Mouse (Mus musculus) forebrain, embryonic 13.5 days (tissue): ENCODE measurements around the gene Vmn2r81. TPM values are rescaled to one million over a fixed set of nuclear protein-coding genes. Genes with fewer than 3 reads are reported as not detected.
A peak's percentile ranks its signal among the peaks of the same experiment; 100 is the strongest.
"Not testable (repeated sequence)": the region's sequence is repeated elsewhere in the genome, so short reads cannot be mapped to it uniquely, and the experiment has no call there.

Source experiments
- ATAC-seq: fragments of 200-750 bp; cut with Nextera tagmentation; 2 replicates; pipeline ENCODE4 v1.8.0; 2017
- H3K27ac ChIP-seq: fragments of 300-500 bp; sonication (generic); 2 replicates; pipeline ENCODE4 v1.5.1; 2015; ENCODE audit warnings: inconsistent platforms, mild to moderate bottlenecking, moderate library complexity
- H3K27me3 ChIP-seq: fragments of 300-500 bp; sonication (generic); 2 replicates; pipeline ENCODE4 v1.6.1; 2015; ENCODE audit warnings: mild to moderate bottlenecking, inconsistent platforms
- H3K36me3 ChIP-seq: fragments of 300-500 bp; sonication (generic); 2 replicates; pipeline ENCODE4 v1.6.1; 2015; ENCODE audit warnings: mild to moderate bottlenecking, inconsistent platforms; ENCODE audit not compliant: poor library complexity, severe bottlenecking
- H3K4me1 ChIP-seq: fragments of 300-500 bp; sonication (generic); 2 replicates; pipeline ENCODE4 v1.6.1; 2015; ENCODE audit warnings: inconsistent platforms
- H3K4me2 ChIP-seq: fragments of 300-500 bp; sonication (generic); 2 replicates; pipeline ENCODE4 v1.6.1; 2015; ENCODE audit warnings: inconsistent platforms, mild to moderate bottlenecking, moderate library complexity
- H3K4me3 ChIP-seq: fragments of 300-500 bp; sonication (generic); 2 replicates; pipeline ENCODE4 v1.5.1; 2015; ENCODE audit warnings: mild to moderate bottlenecking, inconsistent platforms
- H3K9ac ChIP-seq: fragments of 300-500 bp; sonication (generic); 2 replicates; pipeline ENCODE4 v1.6.1; 2015; ENCODE audit warnings: mild to moderate bottlenecking, inconsistent platforms
- H3K9me3 ChIP-seq: fragments of 300-500 bp; sonication (generic); replicated peaks from 2 replicates; pipeline ENCODE4 v1.6.1; 2016; ENCODE audit warnings: inconsistent platforms
- WGBS: fragments of 180-500 bp; shearing (Covaris S2); methylation state at CpG from one replicate; pipeline ENCODE4 v1.1.7; 2015; 5-methylcytosine and 5-hydroxymethylcytosine counted together
- polyA plus RNA-seq: library from polyadenylated mRNA; unstranded; fragments of >200 nt; fragmentation: Nextera tagmentation; extraction: Ambion mirVana; gene quantifications from 2 replicates; pipeline ENCODE4 v1.2.1, GENCODE M21; 2015

Gene Vmn2r81
- polyA plus RNA-seq, result not detected in 2 replicates

DNA sequence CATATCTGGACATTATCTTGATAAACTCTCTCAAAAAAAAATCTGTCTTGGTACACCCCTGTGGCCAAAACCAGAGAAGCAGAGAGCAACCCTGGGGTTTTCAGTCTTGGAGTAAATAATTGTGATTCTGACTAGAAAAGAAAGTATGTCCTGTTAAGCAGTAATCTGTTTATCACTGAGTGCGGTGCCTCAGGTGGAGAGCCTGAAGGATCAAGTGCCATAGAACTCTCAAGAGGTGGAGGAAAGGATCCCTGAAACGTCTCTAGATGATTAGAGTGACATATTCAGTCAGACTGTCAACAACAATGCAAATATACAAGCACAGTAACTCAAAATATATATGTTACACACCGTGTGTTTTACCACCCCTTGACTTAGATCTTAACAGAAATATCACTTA, at the start of gene Vmn2r81:
Vmn2r81 (plus strand) TSS at position 301 of the 400 bp plus-strand sequence.
- H3K36me3 ChIP-seq, H3K9me3 ChIP-seq, H3K9ac ChIP-seq, ATAC-seq, H3K4me3 ChIP-seq, H3K4me1 ChIP-seq, H3K4me2 ChIP-seq, H3K27me3 ChIP-seq, H3K27ac ChIP-seq: not testable (repeated sequence)
- 77% methylated on average over 3 of the region's 3 CpGs for WGBS

GRCm38 (mm10) chr10:79199973-79200372, 47.5 kb upstream of the Vmn2r81 start:
- not testable (repeated sequence) for H3K4me2 ChIP-seq, H3K4me3 ChIP-seq, H3K9ac ChIP-seq, H3K9me3 ChIP-seq, H3K36me3 ChIP-seq, H3K27ac ChIP-seq, H3K27me3 ChIP-seq, H3K4me1 ChIP-seq, ATAC-seq
- 67% methylated on average over 1 of the region's 1 CpGs for WGBS

DNA sequence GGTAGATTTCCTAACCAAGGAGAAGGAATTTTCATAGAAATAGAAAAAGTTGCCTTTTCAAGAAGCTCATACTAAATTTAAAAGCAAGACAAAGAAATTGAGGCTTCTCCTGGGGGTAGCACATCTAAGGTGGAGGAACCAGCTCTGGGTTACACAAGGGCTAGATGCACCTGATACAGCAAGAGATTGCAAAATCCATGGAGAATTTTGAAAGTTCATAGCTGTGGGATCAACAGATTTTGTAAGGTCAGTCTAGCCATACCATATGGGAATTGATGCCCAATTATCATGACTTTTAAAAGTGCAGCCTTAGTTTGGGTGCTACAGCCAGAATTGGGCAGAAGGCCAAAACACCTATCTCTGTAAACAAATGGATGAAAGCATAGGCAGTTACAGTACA, 27.1 kb upstream of the Vmn2r81 start:
- no peak overlapping the region for H3K4me2 ChIP-seq
- H3K9ac ChIP-seq, result no peak overlapping the region
- H3K27me3 ChIP-seq, result no peaks in the 10 kb centered on the region
- no peak overlapping the region for H3K27ac ChIP-seq
- no peaks in the 10 kb centered on the region for H3K9me3 ChIP-seq
- H3K4me3 ChIP-seq, result no peak overlapping the region
- no peaks in the 10 kb centered on the region for H3K36me3 ChIP-seq
- H3K4me1 ChIP-seq, result no peaks in the 10 kb centered on the region
- no peak for ATAC-seq

- H3K36me3 ChIP-seq, result no peaks in the 10 kb centered on the region
- H3K27ac ChIP-seq, result no peak overlapping the region
- H3K4me3 ChIP-seq, result no peak overlapping the region
- H3K4me2 ChIP-seq, result no peak overlapping the region
- no peak for ATAC-seq
- no peaks in the 10 kb centered on the region for H3K27me3 ChIP-seq
- no peaks in the 10 kb centered on the region for H3K9me3 ChIP-seq
- H3K9ac ChIP-seq, result no peak overlapping the region
- no peaks in the 10 kb centered on the region for H3K4me1 ChIP-seq
These were observed 25.9 kb upstream of the Vmn2r81 start for GRCm38 (mm10) chr10:79221606-79222005.

- Histone ChIP-seq H3K36me3 (no peaks in the 10 kb centered on the region), H3K4me3 (no peak overlapping the region), H3K27ac (no peak overlapping the region), H3K27me3 (no peaks in the 10 kb centered on the region), H3K9me3 (no peaks in the 10 kb centered on the region), H3K4me1 (no peaks in the 10 kb centered on the region), H3K9ac (no peak overlapping the region), H3K4me2 (no peak overlapping the region)
- 81% methylated on average over 7 of the region's 7 CpGs for WGBS
- ATAC-seq, result no peak
These were observed 25.3 kb upstream of the Vmn2r81 start for GRCm38 (mm10) chr10:79222214-79222613.

- WGBS, result 4% methylated on average over 16 of the region's 16 CpGs
- not testable (repeated sequence) for H3K36me3 ChIP-seq, H3K27me3 ChIP-seq, H3K9me3 ChIP-seq, H3K27ac ChIP-seq, H3K4me1 ChIP-seq
- Histone ChIP-seq H3K4me3 (peak overlapping the region; percentile 38), H3K4me2 (peak overlapping the region; percentile 51), H3K9ac (peak overlapping the region; percentile 37; the same call in 1 of the 2 replicates)
- peak; percentile 82 for ATAC-seq
These were observed 74.7 kb downstream of the Vmn2r81 start for GRCm38 (mm10) chr10:79322033-79322736.

- ATAC-seq, result peak; percentile 33; the same call in 1 of the 2 replicates
- Histone ChIP-seq H3K4me3 (no peak overlapping the region), H3K9ac (no peak overlapping the region), H3K27me3 (no peaks in the 10 kb centered on the region), H3K9me3 (no peaks in the 10 kb centered on the region), H3K4me2 (no peak overlapping the region), H3K4me1 (no peaks in the 10 kb centered on the region), H3K27ac (no peak overlapping the region), H3K36me3 (no peaks in the 10 kb centered on the region)
These were observed 75.2 kb downstream of the Vmn2r81 start for GRCm38 (mm10) chr10:79322737-79323086.

Other genes starting within 250 kb of the Vmn2r81 start
- gene Olfr1351, start 235.2 kb upstream of the Vmn2r81 start, polyA plus RNA-seq, result not detected in 2 replicates
- 0.26 and 0.37 TPM in 2 replicates for gene Olfr57, start 219.0 kb upstream of the Vmn2r81 start, polyA plus RNA-seq
- 45.3 and 51.6 TPM in 2 replicates for gene 2610008E11Rik, start 150.1 kb upstream of the Vmn2r81 start, polyA plus RNA-seq
- gene Vmn2r80, start 98.9 kb upstream of the Vmn2r81 start, polyA plus RNA-seq, result not detected in 2 replicates
- not detected in 2 replicates for gene Vmn2r82, start 108.8 kb downstream of the Vmn2r81 start, polyA plus RNA-seq
- gene Vmn2r83, start 221.0 kb downstream of the Vmn2r81 start, polyA plus RNA-seq, result not detected in 2 replicates